33 mouse cellular contexts compared by ENCODE assay signal in the genomic region with DNA sequence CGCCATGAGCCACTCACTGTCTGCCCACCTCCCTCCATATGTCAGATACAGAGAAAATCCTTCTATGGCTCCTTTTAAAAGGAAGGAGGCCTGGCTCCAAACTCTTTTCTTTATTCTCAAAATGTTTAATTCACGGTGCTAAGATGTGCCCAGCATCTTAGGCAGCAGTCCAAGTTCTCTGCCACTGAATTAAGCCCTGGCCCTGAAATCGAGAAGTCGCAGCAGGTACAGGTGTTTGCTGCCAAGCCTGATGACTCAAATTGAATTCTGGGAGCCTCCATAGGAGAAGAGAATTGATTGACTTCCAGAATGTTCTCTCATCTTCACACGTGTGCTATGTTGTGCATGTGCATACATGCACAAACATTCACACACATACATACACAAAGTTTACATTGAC. TPM values are rescaled to one million over a fixed set of nuclear protein-coding genes. Genes with fewer than 3 reads are reported as not detected.
DNase-seq lines count a peak whose midpoint lies in the region; ATAC-seq and TF ChIP-seq lines count a peak whose summit lies in the region.
"Had no signal": no experiment of that assay in that cellular context is flagged by ENCODE, and none has a peak within 500 bp of the region (broad histone marks: within the 10 kb centered on the region; RNA-seq: fewer than 3 reads in every experiment).

No protein-coding gene starts in this region.

- H3K27ac ChIP-seq in cerebellum, adult 2 months (ENCODE audit: insufficient read depth, low read length) = no peak overlapping the region
- H3K27ac ChIP-seq in heart, embryonic 11.5 days (ENCODE audit: low read depth, low read length) = no peak overlapping the region
- H3K27ac ChIP-seq: forebrain, embryonic 10.5 days; forebrain, embryonic 13.5 days; gastrocnemius, adult 2 months; heart, embryonic 15.5 days; hindbrain, embryonic 10.5 days; hindbrain, embryonic 13.5 days had no signal

- peaks cover 60% of the 10 kb centered on the region for H3K36me3 ChIP-seq in heart, embryonic 11.5 days (ENCODE audit: control insufficient read depth, insufficient read depth, low read length)

- H3K9ac ChIP-seq in heart, embryonic 11.5 days (ENCODE audit: low read depth, low read length) = no peak overlapping the region
- H3K9ac ChIP-seq: forebrain, embryonic 13.5 days; heart, embryonic 12.5 days; heart, embryonic 15.5 days; hindbrain, embryonic 13.5 days had no signal

- no peaks in the 10 kb centered on the region for H3K27me3 ChIP-seq in cerebellum, adult 2 months (ENCODE audit: control insufficient read depth, insufficient read depth, low read length)
- H3K27me3 ChIP-seq in heart, embryonic 11.5 days (ENCODE audit: control insufficient read depth, insufficient read depth, low read length) = no peaks in the 10 kb centered on the region
- H3K27me3 ChIP-seq: forebrain, embryonic 13.5 days; heart, embryonic 12.5 days; heart, embryonic 15.5 days; hindbrain, embryonic 13.5 days had no signal

- peaks cover 2% of the 10 kb centered on the region; the same call in 1 of the 2 replicates for H3K4me1 ChIP-seq in cerebellum, adult 2 months (ENCODE audit: control insufficient read depth, insufficient read depth, low read length)
- no peaks in the 10 kb centered on the region for H3K4me1 ChIP-seq in heart, embryonic 11.5 days (ENCODE audit: control insufficient read depth, insufficient read depth, low read length)
- H3K4me1 ChIP-seq: forebrain, embryonic 10.5 days; forebrain, embryonic 13.5 days; heart, embryonic 12.5 days; hindbrain, embryonic 10.5 days; hindbrain, embryonic 13.5 days had no signal

- ATAC-seq in heart, embryonic 11.5 days (replicated peaks; ENCODE audit: insufficient number of reproducible peaks, low FRiP score, low TSS enrichment) = no peak
- ATAC-seq: activated CD4-positive, CD25-positive, alpha-beta regulatory T cell, adult 4 months; forebrain, embryonic 13.5 days; forebrain, embryonic 16.5 days; hindbrain, embryonic 16.5 days; inflammation-experienced regulatory T-cells, adult 6 months; intestine, embryonic 16.5 days had no signal

- no peak overlapping the region for H3K4me3 ChIP-seq in cerebellum, adult 2 months (replicated peaks; ENCODE audit: insufficient read depth, low read depth, low read length)
- H3K4me3 ChIP-seq in heart, embryonic 11.5 days (ENCODE audit: low read depth, low read length) = no peak overlapping the region
- H3K4me3 ChIP-seq: forebrain, embryonic 10.5 days; forebrain, embryonic 13.5 days; gastrocnemius, adult 2 months; heart, embryonic 12.5 days; heart, embryonic 15.5 days; hindbrain, embryonic 10.5 days; hindbrain, embryonic 13.5 days had no signal

- no peak for TF ChIP-seq CTCF in cerebellum, adult 2 months (IDR thresholded peaks at IDR 0.05; ENCODE audit: borderline replicate concordance, insufficient read depth, low read depth, low read length)

- 22% methylated on average over 5 of the region's 5 CpGs for WGBS in cerebellum, adult 2 months
- WGBS in heart, embryonic 11.5 days (ENCODE audit: insufficient replicate concordance) = 97% methylated on average over 5 of the region's 5 CpGs

- peak; percentile 26 for DNase-seq in cerebellum, adult 11 months
- no peak for DNase-seq in cerebellum, postnatal 4 days (ENCODE audit: low spot score in 2 of 2)
- DNase-seq in cerebellum, adult 2 months = peak; percentile 51 to 78
- peak; percentile 56 for DNase-seq in cerebellum, adult 9-11 months
- DNase-seq in cerebellum, postnatal 25 days = peak; percentile 51 to 70
- DNase-seq in thymus, postnatal 10 days (ENCODE audit: low spot score in 2 of 2) = no peak
- DNase-seq in adrenal gland, postnatal 10 days = no peak
- DNase-seq: adrenal gland, adult 8-10 months; adrenal gland, postnatal 36 days; gastrocnemius, adult 2 months; gastrocnemius, postnatal 14 days; heart, adult 11 months; heart, postnatal 10 days; heart, postnatal 36 days; kidney, adult 18-20 months; kidney, adult 9 months had no signal

- H3K9me3 ChIP-seq in heart, embryonic 11.5 days (replicated peaks; ENCODE audit: control insufficient read depth, low read length) = no peaks in the 10 kb centered on the region
- H3K9me3 ChIP-seq: forebrain, embryonic 10.5 days; forebrain, embryonic 13.5 days; heart, embryonic 12.5 days; heart, embryonic 15.5 days; hindbrain, embryonic 10.5 days; hindbrain, embryonic 13.5 days had no signal

- TF ChIP-seq POLR2A in cerebellum, adult 2 months (IDR thresholded peaks at IDR 0.05; ENCODE audit: borderline replicate concordance, insufficient read depth, low read length) = no peak

- no peak overlapping the region for H3K4me2 ChIP-seq in heart, embryonic 11.5 days
- H3K4me2 ChIP-seq: forebrain, embryonic 13.5 days; heart, embryonic 12.5 days; heart, embryonic 15.5 days; hindbrain, embryonic 13.5 days had no signal

RNA-seq across cellular contexts. Expression of gene Tac4, which starts 21.0 kb away (rescaled TPM):
- 0.26 and 0.55 TPM in 2 replicates for polyA plus RNA-seq in cerebellum, adult 2 months (2012; rRNA removed)
- 0.13 TPM in 1 of 2 replicates, not detected in the other for polyA plus RNA-seq in heart, embryonic 11.5 days (2014; fragmentation: Nextera tagmentation; extraction: Ambion mirVana)
- total RNA-seq in adrenal gland, postnatal 10 days (2021) = not detected
- total RNA-seq: adrenal gland, adult 8-10 months; adrenal gland, postnatal 36 days; gastrocnemius, adult 2 months; gastrocnemius, postnatal 14 days; gastrocnemius, postnatal 4 days; heart, adult 8-10 months; heart, postnatal 10 days; heart, postnatal 36 days had no signal
- polyA plus RNA-seq: activated CD4-positive, CD25-positive, alpha-beta regulatory T cell, adult 4 months; cortical plate, adult 2 months; embryonic facial prominence, embryonic 11.5 days; embryonic facial prominence, embryonic 14.5 days; forebrain, embryonic 10.5 days; forebrain, embryonic 13.5 days; heart, embryonic 12.5 days; heart, embryonic 15.5 days; hindbrain, embryonic 10.5 days; hindbrain, embryonic 13.5 days; hindbrain, embryonic 16.5 days; intestine, embryonic 16.5 days had no signal

RNA-seq across cellular contexts. Expression of gene Kat7, which starts 27.7 kb away (rescaled TPM):
- 68.5 and 68.9 TPM in 2 replicates for polyA plus RNA-seq in cerebellum, adult 2 months (2012; rRNA removed)
- 43.2 and 55.1 TPM in 2 replicates for polyA plus RNA-seq in heart, embryonic 11.5 days (2014; fragmentation: Nextera tagmentation; extraction: Ambion mirVana)
- total RNA-seq in adrenal gland, postnatal 10 days (2021) = 10 to 100 TPM; 52.0 to 63.0 TPM

RNA-seq across cellular contexts. Expression of gene Fam117a, which starts 54.5 kb away (rescaled TPM):
- 14.3 and 17.4 TPM in 2 replicates for polyA plus RNA-seq in cerebellum, adult 2 months (2012; rRNA removed)
- 14.3 and 19.4 TPM in 2 replicates for polyA plus RNA-seq in heart, embryonic 11.5 days (2014; fragmentation: Nextera tagmentation; extraction: Ambion mirVana)
- 10 to 100 TPM; 21.6 to 25.9 TPM for total RNA-seq in adrenal gland, postnatal 10 days (2021)

Comparison
In these comparisons a context has a peak if more than half of its experiments do, and no peak if none do; other contexts are left out.
1. DNase-seq: peak in cerebellum, adult 11 months (single experiment), cerebellum, adult 2 months (2 of 2), cerebellum, adult 9-11 months (single experiment) and cerebellum, postnatal 25 days (2 of 2); none in cerebellum, postnatal 4 days (0 of 2), thymus, postnatal 10 days (0 of 2) and adrenal gland, postnatal 10 days (single experiment).